Mouse (Mus musculus): ENCODE data around the gene Tspan9. TPM values are rescaled to one million over a fixed set of nuclear protein-coding genes. Genes with fewer than 3 reads are reported as not detected.

The Tspan9 gene
- polyA plus RNA-seq, 1 experiment from 2014 or later, result 77.3 TPM

- Histone ChIP-seq H3K9ac (ENCODE audit: low read length) (no peak overlapping the region), H3K4me3 (ENCODE audit: low read depth, low read length) (no peak overlapping the region), H3K27ac (replicated peaks) (no peak overlapping the region), H3K4me1 (replicated peaks; ENCODE audit: control insufficient read depth, insufficient read depth) (peaks cover 2% of the 10 kb centered on the region; the same call in 1 of the 2 replicates), H3K27me3 (ENCODE audit: control insufficient read depth, insufficient read depth, low read length) (no peaks in the 10 kb centered on the region), H3K4me2 (replicated peaks; ENCODE audit: low read depth) (no peak overlapping the region), H3K36me3 (ENCODE audit: control insufficient read depth, insufficient read depth, low read length) (no peaks in the 10 kb centered on the region), H3K9me3 (ENCODE audit: control insufficient read depth, low read length) (no peaks in the 10 kb centered on the region)
- TF ChIP-seq CTCF (IDR thresholded peaks at IDR 0.05; ENCODE audit: low read depth), result no peak
- no peak for TF ChIP-seq EP300 (optimal IDR thresholded peaks at IDR 0.05)
- no peak for DNase-seq (ENCODE audit: low spot score)
- WGBS, result 94% methylated on average over 8 of the region's 8 CpGs
- no peak for ATAC-seq (ENCODE audit: low FRiP score, low TSS enrichment)
Measured at GRCm38 (mm10) chr6:128081293-128081692, 62.1 kb downstream of the Tspan9 start.

DNA sequence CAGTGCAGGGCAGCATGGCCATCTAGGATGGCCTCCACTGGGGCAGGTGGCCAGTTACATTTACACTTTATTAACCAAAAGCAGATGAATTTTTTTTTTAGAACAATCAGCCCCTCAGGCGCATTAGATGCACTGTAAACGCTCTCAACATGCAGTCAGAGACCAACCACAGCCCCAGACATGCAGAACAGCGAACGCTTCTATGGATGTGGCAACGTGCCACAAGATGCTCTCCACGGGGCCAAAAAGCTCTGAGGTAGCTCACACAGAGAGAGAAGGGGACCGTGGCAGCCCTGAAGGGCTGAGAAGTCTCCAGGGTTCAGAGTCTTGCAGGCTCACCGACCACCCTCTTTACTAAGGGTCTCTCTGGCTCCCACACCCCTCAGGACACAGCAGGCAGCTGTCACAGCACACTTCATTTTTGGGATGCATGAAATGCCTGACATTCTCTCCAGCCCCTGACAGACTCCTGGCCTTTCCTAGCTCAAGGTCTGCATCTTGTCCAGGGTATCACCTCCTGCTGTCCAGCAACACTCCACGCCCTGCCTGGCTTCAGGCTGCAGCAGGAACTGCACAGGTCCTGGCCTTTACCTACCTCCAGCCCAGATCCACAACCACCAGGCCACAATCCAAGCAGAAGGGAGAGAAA, 63.7 kb downstream of the Tspan9 start:
- H3K4me3 ChIP-seq (ENCODE audit: low read depth, low read length), result no peak overlapping the region
- TF ChIP-seq EP300 (optimal IDR thresholded peaks at IDR 0.05) (no peak), CTCF (IDR thresholded peaks at IDR 0.05; ENCODE audit: low read depth) (no peak)
- H3K4me2 ChIP-seq (replicated peaks; ENCODE audit: low read depth), result no peak overlapping the region
- no peak for DNase-seq (ENCODE audit: low spot score)
- no peak for ATAC-seq (ENCODE audit: low FRiP score, low TSS enrichment)
- H3K27me3 ChIP-seq (ENCODE audit: control insufficient read depth, insufficient read depth, low read length), result no peaks in the 10 kb centered on the region
- H3K4me1 ChIP-seq (replicated peaks; ENCODE audit: control insufficient read depth, insufficient read depth), result peaks cover 3% of the 10 kb centered on the region; the same call in 1 of the 2 replicates
- H3K36me3 ChIP-seq (ENCODE audit: control insufficient read depth, insufficient read depth, low read length), result no peaks in the 10 kb centered on the region
- no peak overlapping the region for H3K9ac ChIP-seq (ENCODE audit: low read length)
- H3K27ac ChIP-seq (replicated peaks), result no peak overlapping the region
- WGBS, result 65% methylated on average over 9 of the region's 9 CpGs
- no peaks in the 10 kb centered on the region for H3K9me3 ChIP-seq (ENCODE audit: control insufficient read depth, low read length)

- no peaks in the 10 kb centered on the region for H3K36me3 ChIP-seq (ENCODE audit: control insufficient read depth, insufficient read depth, low read length)
- no peaks in the 10 kb centered on the region for H3K27me3 ChIP-seq (ENCODE audit: control insufficient read depth, insufficient read depth, low read length)
- H3K4me3 ChIP-seq (ENCODE audit: low read depth, low read length), result no peak overlapping the region
- H3K27ac ChIP-seq (replicated peaks), result no peak overlapping the region
- DNase-seq (ENCODE audit: low spot score), result peak; percentile 24
- TF ChIP-seq EP300 (optimal IDR thresholded peaks at IDR 0.05), result no peak
- no peak for TF ChIP-seq CTCF (IDR thresholded peaks at IDR 0.05; ENCODE audit: low read depth)
- peaks cover 3% of the 10 kb centered on the region; the same call in 1 of the 2 replicates for H3K4me1 ChIP-seq (replicated peaks; ENCODE audit: control insufficient read depth, insufficient read depth)
- H3K9me3 ChIP-seq (ENCODE audit: control insufficient read depth, low read length), result no peaks in the 10 kb centered on the region
- no peak overlapping the region; the same call in 1 of the 2 replicates for H3K9ac ChIP-seq (ENCODE audit: low read length)
- peak; percentile 58 for ATAC-seq (ENCODE audit: low FRiP score, low TSS enrichment)
- no peak overlapping the region for H3K4me2 ChIP-seq (replicated peaks; ENCODE audit: low read depth)
- WGBS, result 41% methylated on average over 3 of the region's 4 CpGs
Measured at GRCm38 (mm10) chr6:128078508-128078907, 64.9 kb downstream of the Tspan9 start.

GRCm38 (mm10) chr6:128076104-128077020, 67.0 kb downstream of the Tspan9 start:
- no peak; the same call in 1 of the 2 replicates for ATAC-seq (ENCODE audit: low FRiP score, low TSS enrichment)
- H3K36me3 ChIP-seq (ENCODE audit: control insufficient read depth, insufficient read depth, low read length), result no peaks in the 10 kb centered on the region
- 56% methylated on average over 21 of the region's 21 CpGs for WGBS
- no peaks in the 10 kb centered on the region for H3K9me3 ChIP-seq (ENCODE audit: control insufficient read depth, low read length)
- H3K9ac ChIP-seq (ENCODE audit: low read length), result no peak overlapping the region; the same call in 1 of the 2 replicates
- no peak overlapping the region for H3K4me2 ChIP-seq (replicated peaks; ENCODE audit: low read depth)
- no peaks in the 10 kb centered on the region for H3K27me3 ChIP-seq (ENCODE audit: control insufficient read depth, insufficient read depth, low read length)
- no peak for DNase-seq (ENCODE audit: low spot score)
- H3K4me3 ChIP-seq (ENCODE audit: low read depth, low read length), result no peak overlapping the region
- H3K4me1 ChIP-seq (replicated peaks; ENCODE audit: control insufficient read depth, insufficient read depth), result peaks cover 3% of the 10 kb centered on the region; the same call in 1 of the 2 replicates
- H3K27ac ChIP-seq (replicated peaks), result peak overlapping the region; percentile 56
- TF ChIP-seq CTCF (IDR thresholded peaks at IDR 0.05; ENCODE audit: low read depth) (no peak), EP300 (optimal IDR thresholded peaks at IDR 0.05) (no peak)

GRCm38 (mm10) chr6:128075453-128076003, 67.9 kb downstream of the Tspan9 start:
- TF ChIP-seq EP300 (optimal IDR thresholded peaks at IDR 0.05), result no peak
- TF ChIP-seq CTCF (IDR thresholded peaks at IDR 0.05; ENCODE audit: low read depth), result no peak
- Histone ChIP-seq H3K4me2 (replicated peaks; ENCODE audit: low read depth) (no peak overlapping the region), H3K4me3 (ENCODE audit: low read depth, low read length) (no peak overlapping the region), H3K9me3 (ENCODE audit: control insufficient read depth, low read length) (no peaks in the 10 kb centered on the region), H3K9ac (ENCODE audit: low read length) (no peak overlapping the region), H3K27ac (replicated peaks) (no peak overlapping the region), H3K27me3 (ENCODE audit: control insufficient read depth, insufficient read depth, low read length) (no peaks in the 10 kb centered on the region), H3K4me1 (replicated peaks; ENCODE audit: control insufficient read depth, insufficient read depth) (peaks cover 3% of the 10 kb centered on the region; the same call in 1 of the 2 replicates), H3K36me3 (ENCODE audit: control insufficient read depth, insufficient read depth, low read length) (no peaks in the 10 kb centered on the region)
- DNase-seq (ENCODE audit: low spot score) (no peak), ATAC-seq (ENCODE audit: low FRiP score, low TSS enrichment) (no peak)
- WGBS, result 60% methylated on average over 5 of the region's 5 CpGs
